Mouse (Mus musculus) hindbrain, embryonic 10.5 days (tissue): ENCODE results near the gene Bag2. TPM values are rescaled to one million over a fixed set of nuclear protein-coding genes. Genes with fewer than 3 reads are reported as not detected.
A peak's percentile ranks its signal among the peaks of the same experiment; 100 is the strongest.

Experiments used
- DNase-seq: peaks from one replicate; pipeline ENCODE4 v3.0.0-alpha.2; 2017; ENCODE audit warnings: low spot score
- H3K27ac ChIP-seq: fragments of 300-500 bp; sonication (generic); 2 replicates; pipeline ENCODE4 v1.5.1; 2016; ENCODE audit warnings: mild to moderate bottlenecking, moderate library complexity
- H3K27me3 ChIP-seq: fragments of 300-500 bp; sonication (generic); 2 replicates; pipeline ENCODE4 v1.6.1; 2016; ENCODE audit warnings: mild to moderate bottlenecking; ENCODE audit not compliant: poor library complexity, insufficient read depth, severe bottlenecking
- H3K36me3 ChIP-seq: fragments of 300-500 bp; sonication (generic); 2 replicates; pipeline ENCODE4 v1.6.1; 2016; ENCODE audit warnings: mild to moderate bottlenecking, moderate library complexity
- H3K4me1 ChIP-seq: fragments of 300-500 bp; sonication (generic); replicated peaks from 2 replicates; pipeline ENCODE4 v1.6.1; 2016; ENCODE audit warnings: mild to moderate bottlenecking
- H3K4me3 ChIP-seq: fragments of 300-500 bp; sonication (generic); 2 replicates; pipeline ENCODE4 v1.5.1; 2016; ENCODE audit warnings: mild to moderate bottlenecking, moderate library complexity
- H3K9me3 ChIP-seq: fragments of 300-500 bp; sonication (generic); 2 replicates; pipeline ENCODE4 v1.6.1; 2016; ENCODE audit warnings: mild to moderate bottlenecking, moderate library complexity
- WGBS: fragments of 180-500 bp; shearing (Covaris S2); methylation state at CpG from one replicate; pipeline ENCODE4 v1.1.7; 2016; 5-methylcytosine and 5-hydroxymethylcytosine counted together
- polyA plus RNA-seq: library from polyadenylated mRNA; unstranded; fragments of >200 nt; fragmentation: Nextera tagmentation; extraction: Ambion mirVana; gene quantifications from 2 replicates; pipeline ENCODE4 v1.2.1, GENCODE M21; 2016

The Bag2 gene
- polyA plus RNA-seq, 1 experiment from 2014 or later: 40.7 TPM

- no peak overlapping the region for H3K4me3 ChIP-seq
- 22% methylated on average over 8 of the region's 8 CpGs for WGBS
- no peaks in the 10 kb centered on the region for H3K27me3 ChIP-seq
- no peak overlapping the region for H3K27ac ChIP-seq
- peaks cover 3% of the 10 kb centered on the region; the same call in 1 of the 2 replicates for H3K4me1 ChIP-seq
- peaks cover 77% of the 10 kb centered on the region for H3K36me3 ChIP-seq
- peak; percentile 40 for DNase-seq
- no peaks in the 10 kb centered on the region for H3K9me3 ChIP-seq
Observed at GRCm38 (mm10) chr1:33742903-33743302, 14.7 kb downstream of the Bag2 start.

GRCm38 (mm10) chr1:33739302-33739701 is 18.3 kb downstream of the Bag2 start:
- H3K27ac ChIP-seq: no peak overlapping the region
- H3K4me3 ChIP-seq: no peak overlapping the region
- H3K9me3 ChIP-seq: no peaks in the 10 kb centered on the region
- peaks cover 78% of the 10 kb centered on the region for H3K36me3 ChIP-seq
- WGBS: 44% methylated on average over 12 of the region's 12 CpGs
- no peaks in the 10 kb centered on the region for H3K4me1 ChIP-seq
- H3K27me3 ChIP-seq: no peaks in the 10 kb centered on the region
- peak; percentile 72 for DNase-seq

GRCm38 (mm10) chr1:33738681-33739278 is 18.8 kb downstream of the Bag2 start:
- Histone ChIP-seq H3K27me3 (no peaks in the 10 kb centered on the region), H3K27ac (no peak overlapping the region), H3K4me1 (no peaks in the 10 kb centered on the region), H3K9me3 (no peaks in the 10 kb centered on the region), H3K4me3 (no peak overlapping the region), H3K36me3 (peaks cover 81% of the 10 kb centered on the region)
- no peak for DNase-seq
- 90% methylated on average over 11 of the region's 11 CpGs for WGBS

GRCm38 (mm10) chr1:33738281-33738680 is 19.3 kb downstream of the Bag2 start:
- Histone ChIP-seq H3K36me3 (peaks cover 86% of the 10 kb centered on the region), H3K27me3 (no peaks in the 10 kb centered on the region), H3K27ac (no peak overlapping the region), H3K4me3 (no peak overlapping the region), H3K9me3 (no peaks in the 10 kb centered on the region), H3K4me1 (no peaks in the 10 kb centered on the region)
- WGBS: 95% methylated on average over 11 of the region's 11 CpGs
- no peak for DNase-seq

GRCm38 (mm10) chr1:33734001-33734685 is 23.5 kb downstream of the Bag2 start:
- no peaks in the 10 kb centered on the region for H3K9me3 ChIP-seq
- no peak overlapping the region for H3K4me3 ChIP-seq
- H3K36me3 ChIP-seq: peaks cover 98% of the 10 kb centered on the region
- no peak for DNase-seq
- H3K4me1 ChIP-seq: no peaks in the 10 kb centered on the region
- H3K27ac ChIP-seq: no peak overlapping the region
- H3K27me3 ChIP-seq: no peaks in the 10 kb centered on the region
- WGBS: 80% methylated on average over 5 of the region's 5 CpGs

GRCm38 (mm10) chr1:33733044-33733443 is 24.6 kb downstream of the Bag2 start:
- Histone ChIP-seq H3K27me3 (no peaks in the 10 kb centered on the region), H3K4me3 (no peak overlapping the region), H3K9me3 (no peaks in the 10 kb centered on the region), H3K27ac (no peak overlapping the region), H3K4me1 (no peaks in the 10 kb centered on the region), H3K36me3 (peaks cover 99% of the 10 kb centered on the region)
- no peak for DNase-seq
- 94% methylated on average over 9 of the region's 9 CpGs for WGBS

- DNase-seq: no peak
- Histone ChIP-seq H3K9me3 (no peaks in the 10 kb centered on the region), H3K27me3 (no peaks in the 10 kb centered on the region), H3K4me1 (peaks cover 10% of the 10 kb centered on the region), H3K4me3 (no peak overlapping the region), H3K36me3 (peaks cover 82% of the 10 kb centered on the region), H3K27ac (no peak overlapping the region)
- 92% methylated on average over 5 of the region's 5 CpGs for WGBS
Observed at GRCm38 (mm10) chr1:33725086-33725485, 32.5 kb downstream of the Bag2 start.

- DNase-seq: no peak
- Histone ChIP-seq H3K27ac (no peak overlapping the region), H3K27me3 (no peaks in the 10 kb centered on the region), H3K9me3 (no peaks in the 10 kb centered on the region), H3K4me3 (no peak overlapping the region), H3K36me3 (peaks cover 76% of the 10 kb centered on the region), H3K4me1 (peaks cover 12% of the 10 kb centered on the region)
- WGBS: 86% methylated on average over 6 of the region's 6 CpGs
Observed at GRCm38 (mm10) chr1:33724516-33724915, 33.1 kb downstream of the Bag2 start.

GRCm38 (mm10) chr1:33721020-33721419 is 36.6 kb downstream of the Bag2 start:
- H3K27ac ChIP-seq: no peak overlapping the region
- peaks cover 44% of the 10 kb centered on the region for H3K36me3 ChIP-seq
- DNase-seq: no peak
- no peaks in the 10 kb centered on the region for H3K9me3 ChIP-seq
- H3K27me3 ChIP-seq: no peaks in the 10 kb centered on the region
- peak overlapping the region; percentile 81 for H3K4me3 ChIP-seq
- peaks cover 13% of the 10 kb centered on the region for H3K4me1 ChIP-seq
- 89% methylated on average over 7 of the region's 7 CpGs for WGBS

- no peaks in the 10 kb centered on the region for H3K9me3 ChIP-seq
- DNase-seq: no peak
- under 1% methylated on average over 41 of the region's 41 CpGs for WGBS
- H3K4me3 ChIP-seq: peak overlapping the region; percentile 81
- H3K4me1 ChIP-seq: peaks cover 13% of the 10 kb centered on the region
- peak overlapping the region; percentile 96 for H3K27ac ChIP-seq
- H3K36me3 ChIP-seq: peaks cover 36% of the 10 kb centered on the region
- no peaks in the 10 kb centered on the region for H3K27me3 ChIP-seq
Observed at GRCm38 (mm10) chr1:33720231-33720630, 37.4 kb downstream of the Bag2 start.

GRCm38 (mm10) chr1:33719733-33720225 is 37.8 kb downstream of the Bag2 start, which contains the start of gene Rab23:
Gene Rab23, plus strand, starts transcription at chr1:33719887.
- Histone ChIP-seq H3K9me3 (no peaks in the 10 kb centered on the region), H3K4me3 (peak within 1 kb of the TSS; percentile 81), H3K36me3 (peaks cover 31% of the 10 kb centered on the region), H3K27ac (peak within 1 kb of the TSS; percentile 96), H3K27me3 (no peaks in the 10 kb centered on the region), H3K4me1 (peaks cover 16% of the 10 kb centered on the region)
- DNase-seq: peak; percentile 84
- under 1% methylated on average over 54 of the region's 54 CpGs for WGBS

- H3K27ac ChIP-seq: no peak overlapping the region
- peaks cover 11% of the 10 kb centered on the region for H3K36me3 ChIP-seq
- H3K27me3 ChIP-seq: no peaks in the 10 kb centered on the region
- H3K4me3 ChIP-seq: no peak overlapping the region
- 94% methylated on average over 1 of the region's 1 CpGs for WGBS
- peaks cover 24% of the 10 kb centered on the region for H3K4me1 ChIP-seq
- no peaks in the 10 kb centered on the region for H3K9me3 ChIP-seq
- DNase-seq: no peak
Observed at GRCm38 (mm10) chr1:33717636-33718035, 40.0 kb downstream of the Bag2 start.

- peak; percentile 38 for DNase-seq
- H3K27me3 ChIP-seq: no peaks in the 10 kb centered on the region
- H3K4me3 ChIP-seq: peak overlapping the region; percentile 29
- H3K36me3 ChIP-seq: no peaks in the 10 kb centered on the region
- WGBS: 6% methylated on average over 10 of the region's 10 CpGs
- no peaks in the 10 kb centered on the region for H3K9me3 ChIP-seq
- H3K27ac ChIP-seq: no peak overlapping the region
- peaks cover 14% of the 10 kb centered on the region for H3K4me1 ChIP-seq
Observed at GRCm38 (mm10) chr1:33714796-33715195, 42.8 kb downstream of the Bag2 start.
